Mouse (Mus musculus): Measurements from ENCODE around the gene Ankdd1a. TPM values are rescaled to one million over a fixed set of nuclear protein-coding genes. Genes with fewer than 3 reads are reported as not detected.

Gene Ankdd1a
- polyA plus RNA-seq, 1 experiment from 2014 or later: not detected

DNA sequence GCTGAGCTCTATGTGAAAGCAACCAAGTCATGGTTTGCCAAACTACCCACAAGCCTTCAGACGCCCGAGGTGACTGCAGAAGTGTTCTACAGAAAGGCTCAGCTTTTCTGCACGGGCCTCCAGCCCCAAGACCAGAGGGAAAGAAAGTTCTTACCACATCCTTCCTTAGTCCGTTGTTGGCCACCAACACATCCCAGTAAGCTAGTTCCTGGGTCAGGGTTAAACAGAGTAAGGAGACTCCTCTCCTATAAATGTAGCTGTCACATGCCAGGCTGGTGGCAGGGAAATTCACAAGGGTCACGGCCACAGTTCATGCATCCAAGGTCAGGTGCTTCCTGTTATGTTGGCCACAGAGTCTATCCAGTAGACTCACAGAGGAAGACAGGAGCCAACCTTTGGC lies 32.1 kb upstream of the Ankdd1a start:
- H3K4me1 ChIP-seq: peaks cover 60% of the 10 kb centered on the region
- DNase-seq (ENCODE audit: low spot score): peak; percentile 71
- peaks cover 25% of the 10 kb centered on the region for H3K36me3 ChIP-seq
- H3K27ac ChIP-seq: peak overlapping the region; percentile 90
- no peaks in the 10 kb centered on the region for H3K27me3 ChIP-seq (ENCODE audit: insufficient read depth, poor library complexity, severe bottlenecking)
- H3K9me3 ChIP-seq: no peaks in the 10 kb centered on the region
- no peak overlapping the region for H3K4me3 ChIP-seq
- 82% methylated on average over 5 of the region's 5 CpGs for WGBS

DNA sequence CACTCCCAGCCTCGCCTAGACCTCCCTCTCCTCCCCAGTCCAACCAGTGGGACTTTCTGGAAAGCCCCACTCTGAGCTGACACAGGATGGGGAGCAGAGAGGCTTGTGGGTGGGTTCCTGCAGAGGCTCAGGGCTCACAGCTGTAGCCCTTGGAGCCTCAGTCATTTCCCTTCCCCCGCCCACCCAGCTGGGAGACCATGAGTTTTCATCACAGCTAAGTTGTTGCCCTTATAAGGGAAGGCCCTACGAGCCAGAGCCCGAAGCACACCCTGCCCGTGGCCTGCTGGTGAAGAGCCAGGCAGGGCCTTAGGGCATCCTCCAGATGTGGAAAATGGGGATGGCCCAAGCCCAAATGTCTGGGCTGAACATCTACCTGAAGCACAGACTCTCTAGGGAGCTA lies 31.0 kb upstream of the Ankdd1a start:
- WGBS: 1% methylated on average over 5 of the region's 5 CpGs
- Histone ChIP-seq H3K36me3 (peaks cover 14% of the 10 kb centered on the region), H3K9me3 (no peaks in the 10 kb centered on the region), H3K4me3 (no peak overlapping the region), H3K27me3 (ENCODE audit: insufficient read depth, poor library complexity, severe bottlenecking) (no peaks in the 10 kb centered on the region), H3K4me1 (peaks cover 71% of the 10 kb centered on the region), H3K27ac (peak overlapping the region; percentile 90)
- DNase-seq (ENCODE audit: low spot score): peak; percentile 92

DNA sequence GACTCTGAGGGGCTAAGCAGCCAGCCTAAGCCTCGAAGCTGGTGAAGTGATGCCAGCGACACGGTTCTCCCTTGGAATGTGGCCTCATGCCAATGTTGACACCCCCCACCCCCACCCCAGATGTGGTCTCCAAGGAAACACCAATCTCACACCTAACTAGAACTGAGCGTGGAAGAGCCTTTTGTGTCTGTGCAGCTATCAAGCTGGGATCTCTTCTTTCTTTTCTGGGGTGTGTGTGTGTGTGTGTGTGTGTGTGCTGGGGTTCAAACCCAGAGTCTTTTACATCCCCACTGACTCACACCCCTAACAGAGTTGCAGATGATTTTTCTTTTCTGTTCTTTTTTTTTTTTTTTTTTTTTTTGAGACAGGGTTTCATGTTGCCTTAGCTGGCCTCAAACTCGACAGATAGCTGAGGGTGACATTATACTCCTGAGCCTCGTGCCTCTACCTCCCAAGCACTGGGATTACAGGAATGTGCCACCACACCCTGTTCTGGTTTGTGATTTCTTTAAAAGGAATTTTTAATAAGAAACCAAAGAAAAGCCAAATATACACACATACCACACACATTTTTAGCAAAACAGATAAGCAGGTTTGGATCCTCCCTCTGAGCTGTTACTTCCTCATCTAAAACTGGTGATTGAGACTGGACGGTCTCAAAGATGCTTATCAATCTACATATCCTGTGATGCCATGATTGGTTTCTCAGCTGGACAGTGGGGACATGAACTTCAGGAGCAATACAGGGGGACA lies 30.3 kb upstream of the Ankdd1a start:
- H3K27me3 ChIP-seq (ENCODE audit: insufficient read depth, poor library complexity, severe bottlenecking): no peaks in the 10 kb centered on the region
- H3K27ac ChIP-seq: peak overlapping the region; percentile 90
- no peak overlapping the region for H3K4me3 ChIP-seq
- WGBS: 28% methylated on average over 7 of the region's 7 CpGs
- H3K4me1 ChIP-seq: peaks cover 72% of the 10 kb centered on the region
- peaks cover 6% of the 10 kb centered on the region; the same call in 1 of the 2 replicates for H3K36me3 ChIP-seq
- DNase-seq (ENCODE audit: low spot score): peak; percentile 71
- H3K9me3 ChIP-seq: no peaks in the 10 kb centered on the region

DNA sequence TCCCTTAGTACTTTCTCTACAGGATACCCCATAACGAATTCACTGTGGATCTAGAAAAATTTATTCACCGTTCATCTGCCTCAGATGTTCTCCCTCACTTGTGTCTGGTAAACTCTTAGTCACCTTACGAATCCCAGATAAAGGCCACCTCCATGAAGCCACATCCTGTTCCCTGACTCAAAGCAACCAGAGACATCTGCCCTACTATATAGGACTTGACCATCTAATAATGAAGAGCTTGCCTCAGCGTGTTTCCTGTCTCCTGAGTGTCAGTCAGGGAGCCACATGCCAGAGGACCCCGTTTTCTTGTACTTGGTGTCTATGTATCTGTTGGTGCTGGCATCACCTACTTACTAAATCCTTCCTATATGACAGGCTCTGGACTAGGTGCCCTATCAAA lies 29.6 kb upstream of the Ankdd1a start:
- WGBS: 70% methylated on average over 5 of the region's 5 CpGs
- H3K27ac ChIP-seq: peak overlapping the region; percentile 72
- no peaks in the 10 kb centered on the region for H3K27me3 ChIP-seq (ENCODE audit: insufficient read depth, poor library complexity, severe bottlenecking)
- peaks cover 6% of the 10 kb centered on the region; the same call in 1 of the 2 replicates for H3K36me3 ChIP-seq
- no peak overlapping the region for H3K4me3 ChIP-seq
- DNase-seq (ENCODE audit: low spot score): no peak
- no peaks in the 10 kb centered on the region for H3K9me3 ChIP-seq
- H3K4me1 ChIP-seq: peaks cover 69% of the 10 kb centered on the region

DNA sequence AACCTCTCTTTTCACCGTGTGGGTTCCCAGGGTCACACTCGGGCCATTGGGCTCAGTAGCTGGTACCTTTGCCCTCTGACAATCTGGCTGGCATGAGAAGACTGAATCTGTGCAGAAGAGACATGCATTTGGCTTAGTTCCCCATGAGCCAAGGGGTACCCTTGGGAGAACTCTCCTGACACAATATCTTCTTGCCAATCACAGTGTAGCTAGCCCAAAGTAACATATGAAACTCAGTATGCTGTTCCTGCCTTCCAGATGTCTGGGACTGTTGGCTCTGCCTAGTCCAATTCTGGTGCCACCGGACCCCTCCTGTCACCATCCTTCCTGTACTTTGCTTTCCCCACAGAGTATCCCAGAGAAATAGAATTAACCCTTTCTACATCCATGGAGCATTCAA lies 29.1 kb upstream of the Ankdd1a start:
- Histone ChIP-seq H3K27me3 (ENCODE audit: insufficient read depth, poor library complexity, severe bottlenecking) (no peaks in the 10 kb centered on the region), H3K9me3 (no peaks in the 10 kb centered on the region), H3K27ac (no peak overlapping the region), H3K4me3 (no peak overlapping the region), H3K4me1 (peaks cover 64% of the 10 kb centered on the region), H3K36me3 (peaks cover 3% of the 10 kb centered on the region; the same call in 1 of the 2 replicates)
- 88% methylated on average over 3 of the region's 3 CpGs for WGBS
- DNase-seq (ENCODE audit: low spot score): no peak

DNA sequence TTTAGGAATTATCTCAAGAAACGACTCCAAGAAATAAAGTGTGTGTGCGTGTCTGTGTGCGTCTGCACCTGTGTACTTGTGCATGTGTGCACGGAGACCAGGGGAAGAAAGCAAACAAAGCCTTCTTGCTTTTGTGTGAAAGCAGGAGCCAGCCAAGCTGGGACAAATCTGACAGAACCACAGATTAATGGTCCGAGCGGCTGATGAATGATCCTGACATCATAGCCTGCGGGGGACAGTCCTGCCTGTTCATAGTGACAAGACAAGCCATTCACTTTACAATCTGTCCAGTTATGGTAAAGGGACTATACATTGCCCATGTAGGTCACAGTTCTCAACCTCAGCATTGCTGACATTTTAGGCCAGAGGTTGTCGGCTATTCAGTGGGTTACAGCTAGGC lies 28.3 kb upstream of the Ankdd1a start:
- H3K27ac ChIP-seq: peak overlapping the region; percentile 50
- 0 out of 2 replicates have a peak, but pooled peaks cover 2% of the 10 kb centered on the region for H3K36me3 ChIP-seq
- H3K27me3 ChIP-seq (ENCODE audit: insufficient read depth, poor library complexity, severe bottlenecking): no peaks in the 10 kb centered on the region
- H3K4me1 ChIP-seq: peaks cover 62% of the 10 kb centered on the region
- WGBS: 74% methylated on average over 8 of the region's 8 CpGs
- H3K9me3 ChIP-seq: no peaks in the 10 kb centered on the region
- DNase-seq (ENCODE audit: low spot score): no peak
- no peak overlapping the region for H3K4me3 ChIP-seq

DNA sequence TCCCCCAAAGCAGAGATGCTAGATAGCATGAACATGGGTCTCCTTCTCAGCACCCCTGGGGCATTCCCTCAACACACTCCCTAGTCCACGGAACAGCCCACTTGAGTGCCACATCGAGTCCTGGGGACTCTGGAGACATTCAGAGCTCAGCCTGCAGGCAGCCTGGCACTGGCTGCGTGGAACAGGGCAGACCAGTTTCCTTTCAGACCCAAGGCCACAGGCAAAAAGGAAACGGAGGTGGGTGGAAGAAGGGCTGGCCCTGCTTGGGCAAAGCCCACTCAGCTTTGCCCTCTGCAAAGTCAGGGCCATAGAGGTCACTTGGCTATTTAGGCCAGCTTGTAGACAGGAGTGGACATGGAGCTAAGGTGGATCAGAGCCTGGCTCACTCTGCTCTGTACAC lies 27.9 kb upstream of the Ankdd1a start:
- DNase-seq (ENCODE audit: low spot score): peak; percentile 71
- Histone ChIP-seq H3K27me3 (ENCODE audit: insufficient read depth, poor library complexity, severe bottlenecking) (no peaks in the 10 kb centered on the region), H3K4me1 (peaks cover 62% of the 10 kb centered on the region), H3K9me3 (no peaks in the 10 kb centered on the region), H3K36me3 (no peaks in the 10 kb centered on the region), H3K27ac (peak overlapping the region; percentile 50), H3K4me3 (no peak overlapping the region)
- WGBS: 74% methylated on average over 4 of the region's 4 CpGs

DNA sequence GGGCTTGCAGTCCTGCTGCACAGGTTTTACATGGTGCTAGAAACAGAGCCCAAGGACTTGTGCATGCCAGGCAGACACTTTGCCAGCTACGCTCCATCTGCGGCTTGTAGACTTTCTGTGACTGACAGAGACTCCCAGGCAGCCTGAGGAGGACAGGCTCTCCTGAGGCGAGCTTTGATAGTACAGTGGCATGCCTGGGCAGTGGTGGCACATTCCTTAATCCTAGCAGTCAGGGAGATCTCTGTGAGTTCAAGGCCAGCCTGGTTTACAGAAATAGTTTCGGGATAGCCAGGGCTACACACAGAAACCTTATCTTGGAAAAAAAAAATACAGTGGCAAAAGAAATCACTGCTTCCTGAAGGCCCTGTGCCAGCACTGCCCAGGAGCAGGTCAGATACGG lies 27.1 kb upstream of the Ankdd1a start:
- DNase-seq (ENCODE audit: low spot score): no peak
- WGBS: 78% methylated on average over 5 of the region's 5 CpGs
- peak overlapping the region; percentile 56; the same call in 1 of the 2 replicates for H3K27ac ChIP-seq
- no peaks in the 10 kb centered on the region for H3K27me3 ChIP-seq (ENCODE audit: insufficient read depth, poor library complexity, severe bottlenecking)
- H3K4me1 ChIP-seq: peaks cover 65% of the 10 kb centered on the region
- no peak overlapping the region for H3K4me3 ChIP-seq
- H3K9me3 ChIP-seq: no peaks in the 10 kb centered on the region
- H3K36me3 ChIP-seq: no peaks in the 10 kb centered on the region

DNA sequence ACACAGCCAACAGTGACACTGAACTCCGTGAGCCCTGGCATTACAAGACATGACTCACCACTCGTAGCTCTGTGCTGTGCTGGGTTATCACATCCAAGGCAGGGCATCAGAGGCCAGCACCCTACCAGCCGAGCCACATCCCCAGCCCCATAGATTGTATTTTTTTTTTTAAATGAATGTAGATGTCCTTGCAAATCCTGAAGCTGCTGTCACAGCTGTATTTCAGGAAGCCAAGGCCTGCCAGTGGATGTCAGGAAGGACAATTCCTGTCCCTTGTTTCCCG lies 26.4 kb upstream of the Ankdd1a start:
- H3K27ac ChIP-seq: peak overlapping the region; percentile 56; the same call in 1 of the 2 replicates
- no peaks in the 10 kb centered on the region for H3K27me3 ChIP-seq (ENCODE audit: insufficient read depth, poor library complexity, severe bottlenecking)
- no peaks in the 10 kb centered on the region for H3K9me3 ChIP-seq
- H3K4me1 ChIP-seq: peaks cover 65% of the 10 kb centered on the region
- H3K36me3 ChIP-seq: no peaks in the 10 kb centered on the region
- WGBS: 45% methylated on average over 4 of the region's 4 CpGs
- no peak overlapping the region for H3K4me3 ChIP-seq
- DNase-seq (ENCODE audit: low spot score): no peak

DNA sequence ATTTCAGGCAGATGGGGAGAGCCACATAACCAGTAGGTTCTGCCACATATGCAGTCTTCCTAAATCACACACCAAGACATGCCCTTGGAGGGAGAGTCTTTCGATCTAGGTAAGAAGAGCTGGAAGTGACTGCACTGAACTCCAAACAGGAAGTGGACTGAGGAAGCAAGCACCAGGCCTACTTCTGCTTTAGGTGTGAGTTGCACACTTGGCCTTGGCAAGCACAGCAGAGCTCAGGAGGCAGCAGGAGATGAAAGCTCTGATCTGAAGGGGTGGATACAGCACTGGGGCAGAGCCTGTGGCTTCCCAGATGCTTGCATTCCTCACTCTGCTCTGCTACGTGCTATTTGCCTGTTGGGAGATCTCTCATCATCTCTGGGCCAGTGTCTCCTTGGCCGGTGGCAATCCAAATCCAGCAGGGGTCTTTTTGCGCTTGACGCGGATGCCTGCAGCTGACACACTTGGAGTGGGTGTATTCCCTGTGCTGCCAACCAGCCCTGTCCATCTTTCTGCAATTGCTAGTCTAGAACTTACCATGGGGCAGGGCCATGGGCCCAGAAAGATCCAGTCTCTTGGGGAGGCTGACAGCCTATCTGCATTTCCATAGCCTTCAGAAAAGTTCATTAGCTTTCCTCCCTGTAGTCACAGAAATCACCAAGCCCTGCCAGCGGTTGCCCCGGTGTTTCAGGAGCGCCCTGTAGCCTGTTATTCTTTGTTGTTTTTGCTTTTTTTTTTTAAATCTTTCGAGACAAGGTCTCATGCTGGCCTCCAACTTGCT lies 25.8 kb upstream of the Ankdd1a start:
- WGBS: 67% methylated on average over 10 of the region's 10 CpGs
- no peak for DNase-seq (ENCODE audit: low spot score)
- Histone ChIP-seq H3K27me3 (ENCODE audit: insufficient read depth, poor library complexity, severe bottlenecking) (no peaks in the 10 kb centered on the region), H3K4me1 (peaks cover 62% of the 10 kb centered on the region), H3K27ac (peak overlapping the region; percentile 75), H3K36me3 (no peaks in the 10 kb centered on the region), H3K4me3 (no peak overlapping the region), H3K9me3 (no peaks in the 10 kb centered on the region)

DNA sequence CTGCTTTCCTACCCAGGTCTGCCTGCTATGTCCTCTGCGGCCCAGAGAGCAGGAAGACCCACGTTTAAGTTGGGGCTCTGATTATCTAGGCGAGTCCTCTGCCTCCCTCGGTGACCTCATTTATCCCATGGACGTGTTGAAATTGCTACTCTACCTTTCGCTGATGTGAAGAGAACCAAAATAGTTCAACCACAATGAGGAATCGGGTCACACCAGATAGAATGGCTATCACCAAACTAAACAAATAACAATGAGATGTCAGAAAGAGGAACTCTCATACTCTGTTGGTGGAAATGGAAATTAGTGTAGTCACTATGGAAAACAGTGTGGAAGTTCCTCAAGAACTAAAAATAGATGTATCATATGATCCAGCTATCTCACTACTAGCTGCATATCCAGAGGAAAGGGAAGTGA lies 22.1 kb upstream of the Ankdd1a start:
- Histone ChIP-seq H3K27ac (peak overlapping the region; percentile 85), H3K27me3 (ENCODE audit: insufficient read depth, poor library complexity, severe bottlenecking) (no peaks in the 10 kb centered on the region), H3K9me3 (no peaks in the 10 kb centered on the region), H3K36me3 (no peaks in the 10 kb centered on the region), H3K4me3 (peak overlapping the region; percentile 27), H3K4me1 (peaks cover 39% of the 10 kb centered on the region)
- no peak for DNase-seq (ENCODE audit: low spot score)
- 37% methylated on average over 7 of the region's 7 CpGs for WGBS

DNA sequence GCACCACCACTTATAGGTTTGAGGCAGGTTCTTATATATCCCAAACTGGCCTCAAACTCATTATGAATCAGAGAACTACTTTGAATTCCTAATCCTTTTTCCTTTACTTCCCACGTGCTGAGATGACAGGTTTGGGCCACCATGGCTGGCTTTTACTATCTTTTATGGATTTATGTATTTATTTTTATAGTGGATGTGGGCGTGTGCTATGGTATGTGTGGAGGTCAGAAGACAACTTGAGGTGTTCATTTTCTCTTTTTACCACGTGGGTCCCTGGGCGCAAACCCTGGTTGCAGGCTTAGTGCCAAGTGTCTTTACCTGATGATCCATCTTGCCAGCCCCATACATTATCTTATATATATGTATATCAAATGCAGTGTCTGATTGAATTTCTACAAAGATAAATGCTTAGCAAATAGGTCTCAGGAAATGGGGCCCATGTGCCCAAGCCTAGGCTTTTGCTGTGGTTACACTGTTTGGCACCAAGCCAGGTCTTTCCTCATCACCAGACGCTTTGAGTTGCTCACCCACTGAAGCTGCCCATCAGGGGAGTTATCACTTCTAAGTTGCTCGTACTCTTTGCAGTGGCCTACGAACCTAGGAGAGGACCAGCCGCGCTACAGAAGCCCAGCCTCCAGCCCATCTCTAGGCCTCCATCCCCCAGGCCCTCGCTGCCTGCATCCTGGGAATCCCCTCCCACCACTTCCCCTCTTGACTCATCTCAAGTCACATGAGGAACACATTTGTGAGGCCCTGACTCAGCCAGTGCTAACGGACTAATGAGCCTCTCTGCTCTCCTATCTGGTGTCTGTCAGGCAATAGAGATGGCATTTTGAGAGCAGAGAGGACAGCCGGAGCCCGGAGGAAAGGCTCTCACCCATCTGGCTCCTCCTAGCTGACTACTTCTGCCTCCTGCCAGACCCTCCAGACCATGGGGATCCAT lies 21.4 kb upstream of the Ankdd1a start:
- peaks cover 31% of the 10 kb centered on the region for H3K4me1 ChIP-seq
- peak overlapping the region; percentile 85 for H3K27ac ChIP-seq
- H3K9me3 ChIP-seq: no peaks in the 10 kb centered on the region
- H3K36me3 ChIP-seq: no peaks in the 10 kb centered on the region
- H3K27me3 ChIP-seq (ENCODE audit: insufficient read depth, poor library complexity, severe bottlenecking): no peaks in the 10 kb centered on the region
- WGBS: 45% methylated on average over 13 of the region's 13 CpGs
- peak overlapping the region; percentile 27 for H3K4me3 ChIP-seq
- peak; percentile 86 for DNase-seq (ENCODE audit: low spot score)

Measured in heart, embryonic 10.5 days (tissue).